Mouse (Mus musculus) right cerebral cortex, adult 18-20 months (tissue): ENCODE measurements at regions not wholly inside any gene's neighbourhood (a gene's known extent, or its start where the extent isn't known, plus 50 kb on each side); places are given as distances from the start of the nearest gene placed in this dataset.
"Not testable (repeated sequence)": the region's sequence is repeated elsewhere in the genome, so short reads cannot be mapped to it uniquely, and the experiment has no call there.

Experiments used
- DNase-seq: peaks from one replicate; pipeline ENCODE4 v3.0.0; 2022; ENCODE audit warnings: mixed read lengths

- DNase-seq = no peak
These were observed 69.4 kb upstream of the Dph6 start for GRCm38 (mm10) chr2:114723971-114724666.

GRCm38 (mm10) chr2:114727197-114727596 is 72.4 kb upstream of the Dph6 start:
- no peak for DNase-seq

GRCm38 (mm10) chr2:114734861-114735569 is 80.3 kb upstream of the Dph6 start:
- DNase-seq = no peak

- no peak for DNase-seq
These were observed 84.9 kb upstream of the Dph6 start for GRCm38 (mm10) chr2:114739421-114740212.

- no peak for DNase-seq
These were observed 108.5 kb upstream of the Dph6 start for GRCm38 (mm10) chr2:114763276-114763675.

- DNase-seq = not testable (repeated sequence)
These were observed 119.0 kb upstream of the Dph6 start for GRCm38 (mm10) chr2:114773723-114774122.

- DNase-seq = no peak
These were observed 119.5 kb upstream of the Dph6 start for GRCm38 (mm10) chr2:114774278-114774677.

GRCm38 (mm10) chr2:114775532-114775931 is 120.8 kb upstream of the Dph6 start:
- no peak for DNase-seq

- no peak for DNase-seq
These were observed 121.4 kb upstream of the Dph6 start for GRCm38 (mm10) chr2:114776176-114776575.

GRCm38 (mm10) chr2:114782450-114782849 is 127.7 kb upstream of the Dph6 start:
- no peak for DNase-seq

- no peak for DNase-seq
These were observed 129.4 kb upstream of the Dph6 start for GRCm38 (mm10) chr2:114784191-114784590.

- no peak for DNase-seq
These were observed 133.5 kb upstream of the Dph6 start for GRCm38 (mm10) chr2:114788251-114788650.

GRCm38 (mm10) chr2:114796630-114797290 is 142.0 kb upstream of the Dph6 start:
- peak; percentile 8 for DNase-seq

GRCm38 (mm10) chr2:114797291-114797650 is 142.5 kb upstream of the Dph6 start:
- DNase-seq = peak; percentile 59

- no peak for DNase-seq
These were observed 148.5 kb upstream of the Dph6 start for GRCm38 (mm10) chr2:114803241-114803640.

GRCm38 (mm10) chr2:114803928-114804327 is 149.2 kb upstream of the Dph6 start:
- DNase-seq = no peak

- DNase-seq = no peak
These were observed 150.8 kb upstream of the Dph6 start for GRCm38 (mm10) chr2:114805436-114806047.

GRCm38 (mm10) chr2:114808046-114808445 is 153.3 kb upstream of the Dph6 start:
- DNase-seq = no peak

GRCm38 (mm10) chr2:114812141-114812902 is 157.6 kb upstream of the Dph6 start:
- DNase-seq = no peak

- DNase-seq = no peak
These were observed 158.1 kb upstream of the Dph6 start for GRCm38 (mm10) chr2:114812903-114813290.

- DNase-seq = no peak
These were observed 167.9 kb upstream of the Dph6 start for GRCm38 (mm10) chr2:114822657-114823056.

- DNase-seq = no peak
These were observed 173.4 kb upstream of the Dph6 start for GRCm38 (mm10) chr2:114828192-114828591.
